Mouse (Mus musculus) CH12.LX (cell line): ENCODE results near the gene Prn. TPM values are rescaled to one million over a fixed set of nuclear protein-coding genes. Genes with fewer than 3 reads are reported as not detected.

ENCODE experiments used
- DNase-seq: peaks from one replicate; pipeline ENCODE4 v3.0.0-alpha.2; 2013; ENCODE audit errors: extremely low read depth
- H3K27ac ChIP-seq: 2 replicates; pipeline ENCODE4 v1.5.1; 2012; ENCODE audit warnings: low read depth, mild to moderate bottlenecking, control low read depth, moderate library complexity; ENCODE audit not compliant: insufficient read depth
- H3K27me3 ChIP-seq: replicated peaks from 2 replicates; pipeline ENCODE3; 2012; ENCODE audit warnings: inconsistent platforms
- H3K36me3 ChIP-seq, 2 experiments: replicated peaks in 1 of 2; 2 replicates each; pipeline versions ENCODE3 to v1.6.1; 2012; ENCODE audit warnings: inconsistent platforms in 1 of 2, low read length in 1 of 2, mild to moderate bottlenecking in 1 of 2, mixed read lengths in 1 of 2, moderate library complexity in 1 of 2; ENCODE audit not compliant: control insufficient read depth in 1 of 2, insufficient read depth in 1 of 2
- H3K4me1 ChIP-seq, 2 experiments: 2 replicates each; pipeline ENCODE4 v1.6.1; 2012; ENCODE audit warnings: inconsistent platforms in 1 of 2, moderate library complexity in 1 of 2; ENCODE audit not compliant: insufficient read depth in 2 of 2, control insufficient read depth in 1 of 2
- H3K4me2 ChIP-seq: 2 replicates; pipeline ENCODE4 v1.6.1; 2012; ENCODE audit warnings: low read depth, mild to moderate bottlenecking, control low read depth; ENCODE audit not compliant: poor library complexity, insufficient read depth, severe bottlenecking
- H3K4me3 ChIP-seq, 3 experiments: fragments of 150-350 bp in 1 of 3; sonication (generic) in 1 of 3; replicated peaks in 1 of 3; 2 replicates each; pipeline versions ENCODE3 to v1.5.1; 2011 to 2012; ENCODE audit warnings: low read depth in 2 of 3, low read length in 2 of 3, mild to moderate bottlenecking in 2 of 3, moderate library complexity in 2 of 3, control low read depth in 1 of 3, improper control_type of control experiment in 1 of 3, inconsistent platforms in 1 of 3, mixed read lengths in 1 of 3; ENCODE audit not compliant: poor library complexity in 1 of 3
- H3K79me2 ChIP-seq: replicated peaks from 2 replicates; pipeline ENCODE4 v1.6.1; 2012; ENCODE audit warnings: mild to moderate bottlenecking, moderate library complexity; ENCODE audit not compliant: control insufficient read depth, poor library complexity, insufficient read depth, severe bottlenecking; ENCODE audit errors: extremely low read depth
- H3K9ac ChIP-seq: 2 replicates; pipeline ENCODE4 v1.6.1; 2012; ENCODE audit warnings: low read depth, mild to moderate bottlenecking, control low read depth, moderate library complexity; ENCODE audit not compliant: insufficient read depth
- H3K9me3 ChIP-seq: replicated peaks from 2 replicates; pipeline ENCODE3; 2012; ENCODE audit warnings: low read length, inconsistent platforms, mixed read lengths
- CHD1 ChIP-seq: IDR thresholded peaks from 2 replicates; pipeline ENCODE4 v1.6.1; 2012; ENCODE audit warnings: low read depth, low read length, improper control_type of control experiment, inconsistent platforms
- CHD2 ChIP-seq: IDR thresholded peaks from 2 replicates; pipeline ENCODE4 v1.6.1; 2011; ENCODE audit warnings: low read length, improper control_type of control experiment
- CTCF ChIP-seq, 2 experiments: IDR thresholded peaks in 1 of 2; conservative IDR thresholded peaks in 1 of 2; 2 replicates each; pipeline ENCODE4 v1.5.1; 2011 to 2012; ENCODE audit warnings: low read depth in 2 of 2, low read length in 2 of 2, improper control_type of control experiment in 1 of 2, inconsistent platforms in 1 of 2, mild to moderate bottlenecking in 1 of 2, moderate library complexity in 1 of 2
- E2F4 ChIP-seq: IDR thresholded peaks from 2 replicates; pipeline ENCODE4 v1.6.1; 2011; ENCODE audit warnings: low read depth, low read length, improper control_type of control experiment; ENCODE audit not compliant: insufficient replicate concordance
- ELF1 ChIP-seq: IDR thresholded peaks from 2 replicates; pipeline ENCODE4 v1.6.1; 2014; ENCODE audit warnings: low read depth, mild to moderate bottlenecking, inconsistent platforms, low read length, improper control_type of control experiment
- EP300 ChIP-seq: IDR thresholded peaks from 2 replicates; pipeline ENCODE4 v1.6.1; 2011; ENCODE audit warnings: low read length, improper control_type of control experiment
- ETS1 ChIP-seq: conservative IDR thresholded peaks from 2 replicates; pipeline ENCODE4 v1.6.1; 2012; ENCODE audit warnings: low read depth, mild to moderate bottlenecking, inconsistent platforms, low read length, improper control_type of control experiment, moderate library complexity
- IRF4 ChIP-seq: IDR thresholded peaks from 2 replicates; pipeline ENCODE4 v1.6.1; 2014; ENCODE audit warnings: low read depth, mild to moderate bottlenecking, inconsistent platforms, low read length, improper control_type of control experiment
- JUN ChIP-seq: IDR thresholded peaks from 2 replicates; pipeline ENCODE4 v1.6.1; 2011; ENCODE audit warnings: low read depth, mild to moderate bottlenecking, low read length, improper control_type of control experiment, moderate library complexity; ENCODE audit not compliant: insufficient read depth
- JUND ChIP-seq: conservative IDR thresholded peaks from 2 replicates; pipeline ENCODE4 v1.6.1; 2011; ENCODE audit warnings: low read depth, low read length, improper control_type of control experiment
- MAFK ChIP-seq: IDR thresholded peaks from 2 replicates; pipeline ENCODE4 v1.6.1; 2011; ENCODE audit warnings: low read length, improper control_type of control experiment; ENCODE audit not compliant: insufficient replicate concordance
- MAX ChIP-seq: IDR thresholded peaks from 2 replicates; pipeline ENCODE4 v1.6.1; 2011; ENCODE audit warnings: low read length, improper control_type of control experiment
- MAZ ChIP-seq: IDR thresholded peaks from 2 replicates; pipeline ENCODE4 v1.6.1; 2012; ENCODE audit warnings: low read depth, mild to moderate bottlenecking, inconsistent platforms, low read length, improper control_type of control experiment, moderate library complexity
- MEF2A ChIP-seq: IDR thresholded peaks from 2 replicates; pipeline ENCODE4 v1.6.1; 2014; ENCODE audit warnings: low read depth, mild to moderate bottlenecking, inconsistent platforms, low read length, improper control_type of control experiment, borderline replicate concordance
- MYC ChIP-seq: IDR thresholded peaks from 2 replicates; pipeline ENCODE4 v1.6.1; 2011; ENCODE audit warnings: low read depth, mild to moderate bottlenecking, improper control_type of control experiment, low read length
- NELFE ChIP-seq: IDR thresholded peaks from 2 replicates; pipeline ENCODE4 v1.6.1; 2011; ENCODE audit warnings: low read depth, low read length, improper control_type of control experiment
- NRF1 ChIP-seq: IDR thresholded peaks from 2 replicates; pipeline ENCODE4 v1.6.1; 2014; ENCODE audit warnings: low read depth, mild to moderate bottlenecking, inconsistent platforms, low read length, improper control_type of control experiment, moderate library complexity
- POLR2A ChIP-seq: IDR thresholded peaks from 2 replicates; pipeline ENCODE4 v1.6.1; 2011; ENCODE audit warnings: low read depth, mild to moderate bottlenecking, improper control_type of control experiment, low read length
- POLR2AphosphoS2 ChIP-seq: IDR thresholded peaks from 2 replicates; pipeline ENCODE4 v1.6.1; 2011; ENCODE audit warnings: low read depth, low read length, improper control_type of control experiment
- SIN3A ChIP-seq: IDR thresholded peaks from 2 replicates; pipeline ENCODE4 v1.6.1; 2012; ENCODE audit warnings: low read length, improper control_type of control experiment, inconsistent platforms
- SMC3 ChIP-seq: IDR thresholded peaks from 2 replicates; pipeline ENCODE4 v1.6.1; 2011; ENCODE audit warnings: low read depth, low read length, improper control_type of control experiment
- TBP ChIP-seq: conservative IDR thresholded peaks from 2 replicates; pipeline ENCODE4 v1.6.1; 2011; ENCODE audit warnings: low read depth, low read length, improper control_type of control experiment
- USF1 ChIP-seq: IDR thresholded peaks from 2 replicates; pipeline ENCODE4 v1.6.1; 2014; ENCODE audit warnings: low read depth, mild to moderate bottlenecking, inconsistent platforms, low read length, improper control_type of control experiment
- ZKSCAN1 ChIP-seq: IDR thresholded peaks from 2 replicates; pipeline ENCODE4 v1.6.1; 2012; ENCODE audit warnings: low read depth, inconsistent platforms, low read length, improper control_type of control experiment, borderline replicate concordance
- ZMIZ1 ChIP-seq: IDR thresholded peaks from 2 replicates; pipeline ENCODE4 v1.6.1; 2012; ENCODE audit warnings: low read depth, mild to moderate bottlenecking, inconsistent platforms, low read length, improper control_type of control experiment
- dilution Hi-C: fragments of 300-500 bp; cut with MboI; formaldehyde crosslinking; loops from 2 replicates; pipeline ENCODE4 v1.14.3; 2020; ENCODE audit warnings: low sequenced_read_pairs; ENCODE audit not compliant: extremely low pct_unique_long_range_greater_than_20kb, extremely low pct_ligation_motif_present
- in situ Hi-C: fragments of 300-500 bp; cut with MboI; formaldehyde crosslinking; loops from 3 replicates; pipeline ENCODE4 v1.14.3; 2019; ENCODE audit warnings: low sequenced_read_pairs, low pct_ligation_motif_present, low pct_unique_long_range_greater_than_20kb, mixed read lengths
- polyA plus RNA-seq: library from polyadenylated mRNA; unstranded; fragments of >175 nt; gene quantifications from 2 replicates; pipeline ENCODE4 v1.2.1, GENCODE M21; 2012; ENCODE audit warnings: low read depth; ENCODE audit not compliant: insufficient read length
- total RNA-seq, 2 experiments: library from RNA; depleted of rRNA; stranded (reverse); fragments of 300-350 nt in 1 of 2; fragments of >200 nt in 1 of 2; gene quantifications; 2 replicates each; pipeline ENCODE4 v1.2.3; 2012 to 2014

The Prn gene
- total and polyA plus RNA-seq, 3 experiments, result not detected

- peaks cover 3 to 4% of the 10 kb centered on the region in 2 experiments for H3K4me1 ChIP-seq
- H3K9me3 ChIP-seq, result no peaks in the 10 kb centered on the region
- in situ Hi-C loops, result no loop called here
- TF ChIP-seq IRF4, result no peak
- TF ChIP-seq TBP, result no peak
- TF ChIP-seq ZMIZ1, result no peak
- no peak for TF ChIP-seq SIN3A
- TF ChIP-seq JUND, result no peak
- TF ChIP-seq MEF2A, result no peak
- TF ChIP-seq SMC3, result no peak
- no peak for TF ChIP-seq ZKSCAN1
- TF ChIP-seq CTCF (conservative IDR thresholded peaks at IDR 0.05 in 1 of 2, IDR thresholded peaks at IDR 0.05 in 1 of 2; ENCODE audit: low read depth in 2 of 2, low read length in 2 of 2), result no peak
- no peak for TF ChIP-seq ETS1
- TF ChIP-seq CHD2, result no peak
- no peak for TF ChIP-seq MAX
- TF ChIP-seq MAFK, result no peak
- TF ChIP-seq NRF1, result no peak
- no peak for TF ChIP-seq USF1
- TF ChIP-seq, all 38 proteins: peak for 0
- dilution Hi-C loops, result no loop called here
- H3K9ac ChIP-seq, result no peak overlapping the region
- no peaks in the 10 kb centered on the region for H3K36me3 ChIP-seq
- no peak overlapping the region for H3K27ac ChIP-seq
- H3K4me3 ChIP-seq, result no peak overlapping the region
- no peaks in the 10 kb centered on the region for H3K27me3 ChIP-seq
- H3K79me2 ChIP-seq, result no peaks in the 10 kb centered on the region
- no peak overlapping the region for H3K4me2 ChIP-seq
- no peak for DNase-seq
Observed at GRCm38 (mm10) chr2:131883136-131883535, 26.6 kb upstream of the Prn start.

DNA sequence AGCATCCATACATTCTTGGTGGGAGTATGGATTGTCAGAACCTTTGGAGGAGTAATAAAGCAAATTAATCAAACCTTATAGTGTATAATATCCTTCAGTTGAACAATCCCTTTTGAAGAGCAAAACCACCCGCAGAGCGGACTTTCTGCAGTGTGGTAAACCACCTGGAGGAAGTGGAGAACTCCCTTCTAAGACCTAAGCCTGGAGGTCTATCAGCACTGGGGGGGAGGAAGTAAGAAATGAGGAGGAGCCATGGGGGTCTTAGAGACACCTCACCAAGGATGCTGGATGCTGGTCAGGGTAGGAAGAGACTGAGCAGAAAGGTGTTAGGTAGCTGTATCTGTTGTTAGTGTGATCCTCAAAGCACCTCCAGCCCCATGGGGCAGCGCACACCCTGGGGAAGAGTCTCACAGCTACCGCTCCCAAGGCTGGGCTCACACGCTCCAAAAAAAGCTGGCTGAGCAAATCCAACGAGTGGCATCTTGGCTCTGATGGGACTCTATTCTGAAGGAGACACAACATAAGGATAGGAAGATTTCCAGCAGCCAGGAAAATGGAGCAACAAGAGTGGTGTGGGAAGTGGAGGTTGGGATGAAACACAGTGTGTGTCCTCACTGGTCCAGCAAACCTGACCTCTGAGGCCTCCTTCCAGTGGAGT, 23.1 kb upstream of the Prn start:
- H3K4me2 ChIP-seq, result no peak overlapping the region
- TF ChIP-seq JUN (no peak), E2F4 (no peak), TBP (no peak), MYC (no peak), EP300 (no peak), NELFE (no peak), ELF1 (no peak), POLR2A (no peak), POLR2AphosphoS2 (no peak), CHD1 (no peak), NRF1 (no peak), ZMIZ1 (no peak), CTCF (conservative IDR thresholded peaks at IDR 0.05 in 1 of 2, IDR thresholded peaks at IDR 0.05 in 1 of 2; ENCODE audit: low read depth in 2 of 2, low read length in 2 of 2) (no peak), MAZ (no peak)
- TF ChIP-seq, all 38 proteins: peak for 0
- no peaks in the 10 kb centered on the region for H3K36me3 ChIP-seq
- H3K9me3 ChIP-seq, result no peaks in the 10 kb centered on the region
- dilution Hi-C loops (no loop called here), in situ Hi-C loops (no loop called here)
- H3K27ac ChIP-seq, result no peak overlapping the region
- no peak for DNase-seq
- H3K9ac ChIP-seq, result no peak overlapping the region
- H3K27me3 ChIP-seq, result peaks cover 2% of the 10 kb centered on the region
- H3K4me3 ChIP-seq, result no peak overlapping the region
- H3K79me2 ChIP-seq, result no peaks in the 10 kb centered on the region
- peaks cover 6 to 8% of the 10 kb centered on the region in 2 experiments for H3K4me1 ChIP-seq
